Comparison of ENCODE assay signal across 8 mouse cellular contexts in genomic region chr19:57363076-57363475, GRCm38 (mm10). TPM values are rescaled to one million over a fixed set of nuclear protein-coding genes. Genes with fewer than 3 reads are reported as not detected.
DNase-seq lines count a peak whose midpoint lies in the region; ATAC-seq and TF ChIP-seq lines count a peak whose summit lies in the region.
"Had no signal": no experiment of that assay in that cellular context is flagged by ENCODE, and none has a peak within 500 bp of the region (broad histone marks: within the 10 kb centered on the region; RNA-seq: fewer than 3 reads in every experiment).

No protein-coding gene starts in this region.

- H3K4me3 ChIP-seq in lung, embryonic 15.5 days: peak overlapping the region; percentile 70
- H3K4me3 ChIP-seq in forebrain, embryonic 13.5 days: peak overlapping the region; percentile 21
- H3K4me3 ChIP-seq in limb, embryonic 14.5 days (replicated peaks; ENCODE audit: low read length): peak overlapping the region; percentile 99; the same call in 1 of the 2 replicates
- peak overlapping the region; percentile 98; the same call in 1 of the 2 replicates for H3K4me3 ChIP-seq in stomach, embryonic 14.5 days (ENCODE audit: low read depth, low read length)

- DNase-seq in lung, postnatal 4 days: no peak
- DNase-seq in limb, embryonic 14.5 days (ENCODE audit: low spot score): no peak
- no peak for DNase-seq in spleen, postnatal 4 days (ENCODE audit: low spot score in 2 of 2)
- DNase-seq in Muller cell, postnatal 12 days (ENCODE audit: inconsistent ontology term): no peak
- DNase-seq: layer of hippocampus, postnatal 36 days had no signal

- H3K9ac ChIP-seq in lung, embryonic 15.5 days: 0 out of 2 replicates have a peak overlapping the region, but pooled peaks have one; percentile 10
- 0 out of 2 replicates have a peak overlapping the region, but pooled peaks have one; percentile 32 for H3K9ac ChIP-seq in forebrain, embryonic 13.5 days
- no peak overlapping the region for H3K9ac ChIP-seq in limb, embryonic 14.5 days (ENCODE audit: low read depth, low read length, severe bottlenecking)
- 0 out of 2 replicates have a peak overlapping the region, but pooled peaks have one; percentile 15 for H3K9ac ChIP-seq in stomach, embryonic 14.5 days (replicated peaks; ENCODE audit: low read depth, low read length)

- no peaks in the 10 kb centered on the region for H3K27me3 ChIP-seq in lung, embryonic 15.5 days
- H3K27me3 ChIP-seq in forebrain, embryonic 13.5 days: no peaks in the 10 kb centered on the region
- no peaks in the 10 kb centered on the region for H3K27me3 ChIP-seq in limb, embryonic 14.5 days (ENCODE audit: control insufficient read depth, insufficient read depth, low read length)
- H3K27me3 ChIP-seq in stomach, embryonic 14.5 days (ENCODE audit: control insufficient read depth, insufficient read depth, low read length): no peaks in the 10 kb centered on the region

- ATAC-seq in lung, embryonic 15.5 days (ENCODE audit: borderline replicate concordance, extremely low read depth, low FRiP score, low TSS enrichment): no peak
- ATAC-seq in forebrain, embryonic 13.5 days: no peak
- ATAC-seq in limb, embryonic 14.5 days (ENCODE audit: low FRiP score, low read depth): no peak
- no peak for ATAC-seq in stomach, embryonic 14.5 days (ENCODE audit: insufficient number of reproducible peaks, insufficient read depth, low FRiP score, low read depth)

- no peaks in the 10 kb centered on the region for H3K36me3 ChIP-seq in lung, embryonic 15.5 days
- no peaks in the 10 kb centered on the region for H3K36me3 ChIP-seq in forebrain, embryonic 13.5 days (ENCODE audit: poor library complexity, severe bottlenecking)
- no peaks in the 10 kb centered on the region for H3K36me3 ChIP-seq in limb, embryonic 14.5 days (ENCODE audit: control insufficient read depth, insufficient read depth, low read length)
- no peaks in the 10 kb centered on the region for H3K36me3 ChIP-seq in stomach, embryonic 14.5 days (ENCODE audit: control insufficient read depth, insufficient read depth, low read length)

- TF ChIP-seq POLR2A in limb, embryonic 14.5 days (IDR thresholded peaks at IDR 0.05; ENCODE audit: borderline replicate concordance, extremely low read depth, insufficient read depth, insufficient read length): no peak

- H3K27ac ChIP-seq in lung, embryonic 15.5 days: 0 out of 2 replicates have a peak overlapping the region, but pooled peaks have one; percentile 24
- no peak overlapping the region for H3K27ac ChIP-seq in forebrain, embryonic 13.5 days
- no peak overlapping the region for H3K27ac ChIP-seq in limb, embryonic 14.5 days (replicated peaks; ENCODE audit: low read depth, low read length)
- 0 out of 2 replicates have a peak overlapping the region, but pooled peaks have one; percentile 0 for H3K27ac ChIP-seq in stomach, embryonic 14.5 days (ENCODE audit: low read length)

- no peaks in the 10 kb centered on the region for H3K9me3 ChIP-seq in lung, embryonic 15.5 days
- no peaks in the 10 kb centered on the region for H3K9me3 ChIP-seq in forebrain, embryonic 13.5 days (replicated peaks)
- no peaks in the 10 kb centered on the region for H3K9me3 ChIP-seq in limb, embryonic 14.5 days (ENCODE audit: control insufficient read depth, low read length)
- H3K9me3 ChIP-seq in stomach, embryonic 14.5 days (ENCODE audit: control insufficient read depth, low read depth, low read length): no peaks in the 10 kb centered on the region

- 17% methylated on average over 7 of the region's 7 CpGs for WGBS in lung, embryonic 15.5 days
- WGBS in forebrain, embryonic 13.5 days: 28% methylated on average over 7 of the region's 7 CpGs
- 48% methylated on average over 7 of the region's 7 CpGs for WGBS in limb, embryonic 14.5 days
- 12% methylated on average over 7 of the region's 7 CpGs for WGBS in stomach, embryonic 14.5 days

- peak overlapping the region; percentile 68 for H3K4me2 ChIP-seq in lung, embryonic 15.5 days
- peak overlapping the region; percentile 67 for H3K4me2 ChIP-seq in forebrain, embryonic 13.5 days
- H3K4me2 ChIP-seq in limb, embryonic 14.5 days (replicated peaks; ENCODE audit: low read depth, low read length, severe bottlenecking): peak overlapping the region; percentile 47
- peak overlapping the region; percentile 76 for H3K4me2 ChIP-seq in stomach, embryonic 14.5 days (replicated peaks; ENCODE audit: low read depth, low read length)

- peaks cover 75% of the 10 kb centered on the region for H3K4me1 ChIP-seq in lung, embryonic 15.5 days
- peaks cover 70% of the 10 kb centered on the region for H3K4me1 ChIP-seq in forebrain, embryonic 13.5 days
- H3K4me1 ChIP-seq in limb, embryonic 14.5 days (ENCODE audit: control insufficient read depth, insufficient read depth, low read length): peaks cover 36% of the 10 kb centered on the region
- peaks cover 58% of the 10 kb centered on the region for H3K4me1 ChIP-seq in stomach, embryonic 14.5 days (ENCODE audit: control insufficient read depth, insufficient read depth, low read length)

RNA-seq across cellular contexts. Expression of gene Fam160b1, which starts 2.6 kb away (rescaled TPM):
- 14.0 and 15.0 TPM in 2 replicates for polyA plus RNA-seq in lung, embryonic 15.5 days (2015; fragmentation: Nextera tagmentation; extraction: Ambion mirVana)
- polyA plus RNA-seq in forebrain, embryonic 13.5 days (2015; fragmentation: Nextera tagmentation; extraction: Ambion mirVana): 11.6 and 12.7 TPM in 2 replicates
- polyA plus RNA-seq in limb, embryonic 14.5 days (2012; rRNA removed): 23.0 and 26.5 TPM in 2 replicates
- polyA plus RNA-seq in limb, embryonic 14.5 days (2014; fragmentation: Nextera tagmentation; extraction: Ambion mirVana): 19.3 and 21.5 TPM in 2 replicates
- polyA plus RNA-seq in stomach, embryonic 14.5 days (2014; fragmentation: Nextera tagmentation; extraction: Ambion mirVana): 16.6 and 20.4 TPM in 2 replicates

RNA-seq across cellular contexts. Expression of gene Ablim1, which starts 48.4 kb away (rescaled TPM):
- 39.3 and 48.2 TPM in 2 replicates for polyA plus RNA-seq in lung, embryonic 15.5 days (2015; fragmentation: Nextera tagmentation; extraction: Ambion mirVana)
- polyA plus RNA-seq in forebrain, embryonic 13.5 days (2015; fragmentation: Nextera tagmentation; extraction: Ambion mirVana): 16.5 and 19.2 TPM in 2 replicates
- 22.9 and 30.6 TPM in 2 replicates for polyA plus RNA-seq in limb, embryonic 14.5 days (2012; rRNA removed)
- polyA plus RNA-seq in limb, embryonic 14.5 days (2014; fragmentation: Nextera tagmentation; extraction: Ambion mirVana): 72.1 and 76.9 TPM in 2 replicates
- 36.9 and 43.7 TPM in 2 replicates for polyA plus RNA-seq in stomach, embryonic 14.5 days (2014; fragmentation: Nextera tagmentation; extraction: Ambion mirVana)

Comparison
In these comparisons a context has a peak if more than half of its experiments do, and no peak if none do; other contexts are left out.
1. H3K27ac ChIP-seq: peak in lung, embryonic 15.5 days (single experiment) and stomach, embryonic 14.5 days (single experiment); none in forebrain, embryonic 13.5 days (single experiment) and limb, embryonic 14.5 days (single experiment).
2. H3K4me3 ChIP-seq: peak in every context shown above with its lines; median percentile 99 in limb, embryonic 14.5 days; 98 in stomach, embryonic 14.5 days; 70 in lung, embryonic 15.5 days; 21 in forebrain, embryonic 13.5 days.
3. Peak in every context shown above with its lines, with median percentiles within 50 percentile points of each other: H3K4me2 ChIP-seq.